Mouse (Mus musculus) hematopoietic stem cell, adult 5-6 weeks (primary cell): ENCODE results near the gene Dusp15. TPM values are rescaled to one million over a fixed set of nuclear protein-coding genes. Genes with fewer than 3 reads are reported as not detected.

Source experiments
- ATAC-seq, 2 experiments: fragments of 125-278 bp in 1 of 2; replicated peaks in 1 of 2; 2 replicates each; pipeline ENCODE4 v1.8.0; 2016 to 2017; ENCODE audit warnings: inconsistent platforms in 2 of 2, mild to moderate bottlenecking in 2 of 2, moderate number of reproducible peaks in 2 of 2, low read depth in 1 of 2, moderate TSS enrichment in 1 of 2; ENCODE audit not compliant: low FRiP score in 2 of 2, poor library complexity in 2 of 2, severe bottlenecking in 2 of 2, insufficient read depth in 1 of 2, low TSS enrichment in 1 of 2
- total RNA-seq: library from RNA; stranded (forward); fragments of 172-1452, 232-1000 nt; gene quantifications from 2 replicates; pipeline ENCODE4 v1.2.3, GENCODE M21; 2017

The Dusp15 gene
- total RNA-seq, 1 experiment from 2014 or later, result not detected

- no peak for ATAC-seq
These were observed 10.4 kb downstream of the Dusp15 start for GRCm38 (mm10) chr2:152941106-152941505.

- peak; percentile 57 to 59; a peak in 2 of 4 replicates for ATAC-seq
These were observed 11.7 kb downstream of the Dusp15 start for GRCm38 (mm10) chr2:152939846-152940245.

- peak; percentile 49 to 58; a peak in 3 of 4 replicates for ATAC-seq
These were observed 17.9 kb downstream of the Dusp15 start for GRCm38 (mm10) chr2:152933614-152934013.

GRCm38 (mm10) chr2:152933048-152933447 lies 18.4 kb downstream of the Dusp15 start, which contains the start of gene Foxs1:
Gene Foxs1 (minus strand): TSS chr2:152933208.
- peak; percentile 22 to 41; a peak in 2 of 4 replicates for ATAC-seq

- ATAC-seq, result no peak
These were observed 19.9 kb downstream of the Dusp15 start for GRCm38 (mm10) chr2:152931456-152932160.

- ATAC-seq, result no peak
These were observed 21.2 kb downstream of the Dusp15 start for GRCm38 (mm10) chr2:152930276-152930675.

GRCm38 (mm10) chr2:152928988-152929370 lies 22.5 kb downstream of the Dusp15 start:
- no peak for ATAC-seq

- no peak for ATAC-seq
These were observed 23.1 kb downstream of the Dusp15 start for GRCm38 (mm10) chr2:152928219-152928987.

GRCm38 (mm10) chr2:152927371-152927770 lies 24.1 kb downstream of the Dusp15 start:
- no peak for ATAC-seq

- ATAC-seq, result no peak
These were observed 24.6 kb downstream of the Dusp15 start for GRCm38 (mm10) chr2:152926896-152927295.

- ATAC-seq, result peak; percentile 4 to 33; a peak in 1 of 4 replicates
These were observed 26.2 kb downstream of the Dusp15 start for GRCm38 (mm10) chr2:152925189-152925872.

- no peak for ATAC-seq
These were observed 27.0 kb downstream of the Dusp15 start for GRCm38 (mm10) chr2:152924543-152924942.

- no peak for ATAC-seq
These were observed 27.4 kb downstream of the Dusp15 start for GRCm38 (mm10) chr2:152924128-152924527.

GRCm38 (mm10) chr2:152923621-152924020 lies 27.9 kb downstream of the Dusp15 start:
- ATAC-seq, result no peak

- ATAC-seq, result no peak
These were observed 29.1 kb downstream of the Dusp15 start for GRCm38 (mm10) chr2:152922376-152922775.

- ATAC-seq, result no peak
These were observed 33.8 kb downstream of the Dusp15 start for GRCm38 (mm10) chr2:152917671-152918070.

- ATAC-seq, result no peak
These were observed 35.4 kb downstream of the Dusp15 start for GRCm38 (mm10) chr2:152916111-152916510.

- ATAC-seq, result no peak
These were observed 36.0 kb downstream of the Dusp15 start for GRCm38 (mm10) chr2:152915453-152915852.
